Mouse (Mus musculus): ENCODE data around the gene Ptpn20. TPM values are rescaled to one million over a fixed set of nuclear protein-coding genes. Genes with fewer than 3 reads are reported as not detected.

The Ptpn20 gene
- polyA plus RNA-seq, 1 experiment: not detected

DNA sequence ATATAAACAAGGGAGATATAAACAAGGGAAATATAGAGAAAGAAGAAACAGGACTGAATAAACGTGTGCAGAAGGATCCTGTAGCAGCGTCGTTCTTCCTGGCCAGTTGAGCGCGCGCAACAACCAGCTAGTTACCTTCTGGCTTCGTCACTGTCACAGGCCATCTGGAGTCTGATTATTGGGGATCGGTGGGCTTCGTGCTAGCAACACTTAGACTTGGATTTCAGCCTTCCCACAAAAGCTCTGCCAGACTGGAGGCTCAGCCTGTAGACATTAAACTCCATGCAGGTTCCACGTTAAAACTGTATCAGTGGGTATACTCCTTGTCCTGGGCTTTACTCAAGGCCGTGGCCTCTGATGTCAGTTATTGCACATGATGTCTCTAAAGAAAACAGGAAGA is 80.9 kb downstream of the Ptpn20 start:
- H3K4me1 ChIP-seq (ENCODE audit: control insufficient read depth, insufficient read depth, low read length): no peaks in the 10 kb centered on the region
- no peak overlapping the region for H3K27ac ChIP-seq (ENCODE audit: insufficient read depth, low read length)
- H3K4me3 ChIP-seq (ENCODE audit: insufficient read depth, low read length): no peak overlapping the region
- TF ChIP-seq POLR2A (IDR thresholded peaks at IDR 0.05; ENCODE audit: low read depth, low read length) (no peak), CTCF (IDR thresholded peaks at IDR 0.05; ENCODE audit: borderline replicate concordance, insufficient read depth, low read length) (no peak)

DNA sequence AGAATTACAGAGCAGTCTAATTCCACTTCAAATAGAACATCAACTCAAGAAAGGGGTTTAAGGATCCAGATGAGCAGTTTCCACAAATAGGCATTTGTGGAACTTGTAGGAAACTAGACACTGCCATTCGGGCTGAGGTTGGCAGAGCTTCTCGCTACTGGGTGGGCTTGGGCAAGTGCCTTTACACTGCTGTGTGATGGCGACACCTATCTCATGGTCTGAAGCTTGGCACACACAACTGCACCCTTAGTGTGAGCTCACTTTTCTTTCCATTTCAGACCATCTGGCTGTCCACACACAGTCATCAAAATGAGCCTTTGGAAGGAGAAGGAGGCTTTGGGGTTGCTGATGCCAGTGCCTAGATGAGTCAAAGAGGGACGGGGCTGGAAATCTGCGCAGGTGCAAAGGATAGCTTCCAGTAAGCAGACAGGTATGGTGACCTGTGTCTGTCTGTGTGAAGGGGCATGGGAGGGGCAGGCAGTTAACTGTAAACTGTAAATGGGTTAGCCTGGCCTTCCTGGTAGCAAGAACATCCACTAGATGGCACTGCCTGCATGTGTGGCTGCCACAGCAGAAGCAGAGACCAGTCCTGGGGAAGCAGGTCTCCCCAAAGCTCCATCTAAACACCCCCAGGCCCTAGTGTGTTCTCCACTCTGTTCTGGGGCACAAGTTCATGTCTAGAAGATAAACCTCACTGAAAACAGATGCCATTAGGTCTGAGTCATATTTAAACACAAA is 84.5 kb downstream of the Ptpn20 start:
- no peak for TF ChIP-seq POLR2A (IDR thresholded peaks at IDR 0.05; ENCODE audit: low read depth, low read length)
- TF ChIP-seq CTCF (IDR thresholded peaks at IDR 0.05; ENCODE audit: borderline replicate concordance, insufficient read depth, low read length): peak; percentile 86
- H3K4me1 ChIP-seq (ENCODE audit: control insufficient read depth, insufficient read depth, low read length): no peaks in the 10 kb centered on the region
- H3K4me3 ChIP-seq (ENCODE audit: insufficient read depth, low read length): no peak overlapping the region
- H3K27ac ChIP-seq (ENCODE audit: insufficient read depth, low read length): no peak overlapping the region

DNA sequence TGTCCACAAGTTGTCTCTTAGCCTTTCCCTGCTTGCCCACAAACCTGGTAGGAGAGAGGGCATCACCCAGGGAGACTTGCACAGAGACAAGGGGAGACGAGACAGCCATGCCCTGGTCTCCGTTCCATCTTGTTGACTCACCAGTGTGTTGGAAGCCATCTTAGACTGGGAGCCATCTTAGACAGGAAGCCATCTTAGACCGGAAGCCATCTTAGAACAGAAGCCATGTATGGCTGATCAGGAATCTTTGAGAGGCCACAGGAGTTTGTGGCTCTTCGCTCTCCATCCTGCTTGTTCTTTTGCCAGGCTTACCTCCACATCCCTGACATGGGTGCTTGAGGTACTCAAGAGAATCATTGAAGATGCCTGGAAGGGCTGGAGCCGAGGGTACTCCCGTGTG is 89.0 kb downstream of the Ptpn20 start:
- TF ChIP-seq CTCF (IDR thresholded peaks at IDR 0.05; ENCODE audit: borderline replicate concordance, insufficient read depth, low read length): no peak
- no peak for TF ChIP-seq POLR2A (IDR thresholded peaks at IDR 0.05; ENCODE audit: low read depth, low read length)
- no peaks in the 10 kb centered on the region for H3K4me1 ChIP-seq (ENCODE audit: control insufficient read depth, insufficient read depth, low read length)
- no peak overlapping the region for H3K4me3 ChIP-seq (ENCODE audit: insufficient read depth, low read length)
- no peak overlapping the region for H3K27ac ChIP-seq (ENCODE audit: insufficient read depth, low read length)

DNA sequence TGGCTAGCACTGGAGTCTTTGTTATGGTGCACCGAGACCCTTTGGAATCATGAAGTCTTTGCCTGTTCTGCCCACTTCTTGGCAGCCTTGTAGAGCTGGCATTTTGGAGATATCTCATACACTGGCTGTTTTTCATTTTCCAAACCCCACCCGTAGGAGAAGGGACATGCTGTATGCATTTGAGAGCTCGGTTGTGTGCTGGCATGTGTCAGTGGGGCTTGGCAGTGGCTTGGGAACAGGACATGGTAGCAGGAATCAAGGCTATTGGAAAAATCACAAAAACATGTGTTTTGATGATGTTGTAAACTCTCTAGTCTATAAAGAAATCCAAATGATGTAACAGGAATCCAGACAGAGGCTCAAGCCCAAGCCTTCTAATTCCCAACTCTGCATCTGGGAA is 89.7 kb downstream of the Ptpn20 start:
- Histone ChIP-seq H3K4me3 (ENCODE audit: insufficient read depth, low read length) (no peak overlapping the region), H3K4me1 (ENCODE audit: control insufficient read depth, insufficient read depth, low read length) (no peaks in the 10 kb centered on the region), H3K27ac (ENCODE audit: insufficient read depth, low read length) (no peak overlapping the region)
- TF ChIP-seq POLR2A (IDR thresholded peaks at IDR 0.05; ENCODE audit: low read depth, low read length) (no peak), CTCF (IDR thresholded peaks at IDR 0.05; ENCODE audit: borderline replicate concordance, insufficient read depth, low read length) (no peak)

DNA sequence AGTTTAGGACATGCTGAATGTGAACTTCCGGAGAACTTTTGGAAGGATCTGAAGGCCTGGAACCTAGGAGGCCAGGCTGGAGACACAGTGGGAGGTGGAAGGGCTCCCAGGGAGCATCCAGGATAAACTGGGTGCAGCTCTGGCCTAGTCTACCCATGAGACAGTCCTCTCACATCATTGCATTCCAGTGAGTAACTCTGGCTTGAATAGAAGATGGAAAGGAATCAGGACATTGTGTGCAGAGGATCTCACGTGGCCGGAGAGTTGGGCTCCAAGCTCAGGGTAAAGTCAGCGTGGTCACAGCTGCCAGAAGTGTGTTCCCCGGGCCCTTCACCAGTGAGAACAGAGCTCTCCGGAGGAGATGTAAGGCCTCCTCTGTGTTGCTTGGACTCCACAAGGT is 91.6 kb downstream of the Ptpn20 start:
- Histone ChIP-seq H3K4me3 (ENCODE audit: insufficient read depth, low read length) (no peak overlapping the region), H3K4me1 (ENCODE audit: control insufficient read depth, insufficient read depth, low read length) (no peaks in the 10 kb centered on the region), H3K27ac (ENCODE audit: insufficient read depth, low read length) (no peak overlapping the region)
- no peak for TF ChIP-seq POLR2A (IDR thresholded peaks at IDR 0.05; ENCODE audit: low read depth, low read length)
- TF ChIP-seq CTCF (IDR thresholded peaks at IDR 0.05; ENCODE audit: borderline replicate concordance, insufficient read depth, low read length): no peak

DNA sequence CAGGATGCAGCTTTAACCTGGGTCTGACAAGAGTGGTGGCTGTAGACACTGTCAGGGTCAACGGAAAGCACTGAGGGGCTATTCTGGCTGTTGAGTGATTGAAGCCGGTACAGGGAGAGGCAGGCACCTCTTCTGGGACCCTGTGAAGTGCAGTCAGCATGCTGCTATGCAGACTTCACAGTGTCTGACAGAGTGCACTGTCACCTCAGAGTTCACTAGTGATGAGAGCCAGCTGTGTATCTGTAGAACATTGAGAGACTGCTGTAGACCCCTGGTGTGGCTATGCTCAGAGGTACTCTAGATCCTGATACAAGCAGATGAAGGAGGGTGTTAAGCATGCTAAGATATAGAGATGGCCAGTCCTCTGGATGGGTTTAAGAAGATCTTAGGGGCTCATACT is 93.8 kb downstream of the Ptpn20 start:
- Histone ChIP-seq H3K4me1 (ENCODE audit: control insufficient read depth, insufficient read depth, low read length) (no peaks in the 10 kb centered on the region), H3K27ac (ENCODE audit: insufficient read depth, low read length) (no peak overlapping the region), H3K4me3 (ENCODE audit: insufficient read depth, low read length) (no peak overlapping the region)
- no peak for TF ChIP-seq POLR2A (IDR thresholded peaks at IDR 0.05; ENCODE audit: low read depth, low read length)
- no peak for TF ChIP-seq CTCF (IDR thresholded peaks at IDR 0.05; ENCODE audit: borderline replicate concordance, insufficient read depth, low read length)

DNA sequence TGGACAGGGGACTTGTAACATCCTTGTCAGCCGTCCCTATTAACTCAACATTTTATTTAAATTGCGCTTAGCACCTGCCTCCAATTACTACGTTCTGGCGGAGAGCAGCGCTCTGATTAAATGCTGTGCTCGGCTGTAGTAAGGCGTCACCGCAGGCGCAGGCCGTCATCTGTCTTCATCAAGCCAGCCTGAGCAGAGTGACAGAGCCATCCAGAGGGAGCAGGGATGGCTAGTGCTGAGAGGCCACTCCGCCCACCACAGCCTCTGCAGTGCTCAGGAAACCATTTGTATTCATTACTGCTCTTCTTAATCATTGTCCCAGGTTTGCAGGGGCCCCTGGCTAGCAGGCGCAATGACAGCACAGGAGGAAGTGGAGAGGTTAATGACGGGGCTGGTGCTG is 94.7 kb downstream of the Ptpn20 start:
- no peak for TF ChIP-seq CTCF (IDR thresholded peaks at IDR 0.05; ENCODE audit: borderline replicate concordance, insufficient read depth, low read length)
- TF ChIP-seq POLR2A (IDR thresholded peaks at IDR 0.05; ENCODE audit: low read depth, low read length): no peak

DNA sequence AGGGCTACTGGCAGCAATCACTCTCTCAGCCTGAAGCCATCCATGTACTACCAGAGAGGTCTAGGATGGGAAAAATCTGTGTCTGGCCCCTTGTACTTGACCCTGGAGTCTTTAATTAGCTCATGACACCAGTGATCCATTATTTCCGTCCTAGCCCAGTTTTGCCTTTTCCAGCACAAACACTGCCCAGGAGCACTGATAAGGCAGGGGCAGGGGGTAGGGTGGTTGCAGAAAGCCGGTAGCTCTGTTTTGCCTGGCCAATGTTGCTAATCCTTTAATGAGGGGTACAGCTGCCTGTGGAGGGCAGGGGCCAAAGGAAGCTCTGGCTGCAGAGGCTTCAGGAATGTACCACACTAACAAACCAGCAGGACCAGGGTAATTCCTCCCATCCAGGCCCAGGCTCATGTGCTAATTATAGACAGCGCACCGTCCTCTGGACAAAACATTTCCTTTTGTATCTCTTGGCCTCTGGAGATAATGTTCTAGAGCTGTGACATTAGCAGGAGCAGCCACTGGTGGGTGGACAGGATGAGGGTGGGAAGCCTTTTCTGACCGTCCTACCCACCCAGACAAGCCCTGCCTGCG is 98.5 kb downstream of the Ptpn20 start:
- TF ChIP-seq POLR2A (IDR thresholded peaks at IDR 0.05; ENCODE audit: low read depth, low read length) (no peak), CTCF (IDR thresholded peaks at IDR 0.05; ENCODE audit: borderline replicate concordance, insufficient read depth, low read length) (no peak)
- no peak overlapping the region for H3K27ac ChIP-seq (ENCODE audit: insufficient read depth, low read length)
- H3K4me3 ChIP-seq (ENCODE audit: insufficient read depth, low read length): no peak overlapping the region
- no peaks in the 10 kb centered on the region for H3K4me1 ChIP-seq (ENCODE audit: control insufficient read depth, insufficient read depth, low read length)

More for the DNA sequence above, 94.7 kb downstream of the Ptpn20 start:
- H3K4me3 ChIP-seq (ENCODE audit: insufficient read depth, low read length): no peak overlapping the region
- no peak overlapping the region for H3K27ac ChIP-seq (ENCODE audit: insufficient read depth, low read length)
- H3K4me1 ChIP-seq (ENCODE audit: control insufficient read depth, insufficient read depth, low read length): no peaks in the 10 kb centered on the region

DNA sequence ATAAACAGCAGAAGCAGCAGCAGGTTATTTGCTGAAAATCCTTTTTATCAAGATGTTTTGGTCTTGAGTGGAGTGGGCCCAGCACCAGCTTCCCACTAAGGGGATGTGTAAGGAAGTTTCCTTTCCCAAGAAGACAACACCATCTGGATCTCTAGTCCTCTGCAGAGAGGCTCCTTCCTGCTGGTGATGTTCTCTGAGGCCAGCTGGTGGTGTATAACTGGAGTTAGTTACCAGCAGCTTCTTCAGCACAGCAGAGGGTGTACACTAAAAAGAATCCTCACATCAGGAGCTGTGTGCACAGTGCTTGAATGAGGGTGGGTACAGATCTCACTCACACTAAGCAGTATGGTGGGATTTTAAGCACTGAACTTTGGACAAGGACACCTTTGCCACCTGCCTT is 100.0 kb downstream of the Ptpn20 start:
- H3K4me3 ChIP-seq (ENCODE audit: insufficient read depth, low read length): no peak overlapping the region
- H3K4me1 ChIP-seq (ENCODE audit: control insufficient read depth, insufficient read depth, low read length): no peaks in the 10 kb centered on the region
- no peak overlapping the region for H3K27ac ChIP-seq (ENCODE audit: insufficient read depth, low read length)
- TF ChIP-seq CTCF (IDR thresholded peaks at IDR 0.05; ENCODE audit: borderline replicate concordance, insufficient read depth, low read length): no peak
- TF ChIP-seq POLR2A (IDR thresholded peaks at IDR 0.05; ENCODE audit: low read depth, low read length): no peak

Other genes starting within 250 kb of the Ptpn20 start
- gene Mapk8, start 142.0 kb upstream of the Ptpn20 start, polyA plus RNA-seq (2011; ENCODE audit: insufficient read length, low read depth, missing spikeins): 37.4 and 44.2 TPM in 2 replicates
- gene Frmpd2, start 117.5 kb upstream of the Ptpn20 start, polyA plus RNA-seq (2011; ENCODE audit: insufficient read length, low read depth, missing spikeins): not detected in 2 replicates

Measured in embryonic fibroblast, embryonic 13.5 days (primary cell).